Mouse (Mus musculus): ENCODE results near the gene Clic1. TPM values are rescaled to one million over a fixed set of nuclear protein-coding genes. Genes with fewer than 3 reads are reported as not detected.

Gene Clic1
- polyA plus RNA-seq, 1 experiment from 2014 or later, result 312 TPM

GRCm38 (mm10) chr17:35012430-35012829, 37.3 kb upstream of the Clic1 start:
- Histone ChIP-seq H3K27ac (ENCODE audit: low read depth, low read length) (no peak overlapping the region), H3K36me3 (ENCODE audit: control insufficient read depth, insufficient read depth) (peaks cover 80% of the 10 kb centered on the region), H3K27me3 (replicated peaks; ENCODE audit: control insufficient read depth, insufficient read depth, low read length) (no peaks in the 10 kb centered on the region), H3K4me3 (ENCODE audit: low read depth, low read length) (no peak overlapping the region), H3K4me1 (replicated peaks; ENCODE audit: control insufficient read depth, insufficient read depth, low read length) (peaks cover 6% of the 10 kb centered on the region), H3K4me2 (replicated peaks; ENCODE audit: low read depth) (no peak overlapping the region), H3K9ac (ENCODE audit: low read depth, low read length) (no peak overlapping the region), H3K9me3 (ENCODE audit: control insufficient read depth) (no peaks in the 10 kb centered on the region)
- ATAC-seq, result no peak
- TF ChIP-seq CTCF (IDR thresholded peaks at IDR 0.05; ENCODE audit: low read depth), result no peak
- WGBS, result 79% methylated on average over 13 of the region's 13 CpGs

- no peak overlapping the region for H3K4me3 ChIP-seq (ENCODE audit: low read depth, low read length)
- no peak overlapping the region for H3K9ac ChIP-seq (ENCODE audit: low read depth, low read length)
- TF ChIP-seq CTCF (IDR thresholded peaks at IDR 0.05; ENCODE audit: low read depth), result no peak
- no peak overlapping the region for H3K4me2 ChIP-seq (replicated peaks; ENCODE audit: low read depth)
- no peak overlapping the region for H3K27ac ChIP-seq (ENCODE audit: low read depth, low read length)
- WGBS, result 60% methylated on average over 6 of the region's 6 CpGs
- peaks cover 80% of the 10 kb centered on the region for H3K36me3 ChIP-seq (ENCODE audit: control insufficient read depth, insufficient read depth)
- no peaks in the 10 kb centered on the region for H3K27me3 ChIP-seq (replicated peaks; ENCODE audit: control insufficient read depth, insufficient read depth, low read length)
- ATAC-seq, result no peak
- H3K9me3 ChIP-seq (ENCODE audit: control insufficient read depth), result no peaks in the 10 kb centered on the region
- peaks cover 6% of the 10 kb centered on the region for H3K4me1 ChIP-seq (replicated peaks; ENCODE audit: control insufficient read depth, insufficient read depth, low read length)
Measured at GRCm38 (mm10) chr17:35013221-35013620, 36.5 kb upstream of the Clic1 start.

- Histone ChIP-seq H3K27me3 (replicated peaks; ENCODE audit: control insufficient read depth, insufficient read depth, low read length) (no peaks in the 10 kb centered on the region), H3K9ac (ENCODE audit: low read depth, low read length) (no peak overlapping the region), H3K4me3 (ENCODE audit: low read depth, low read length) (no peak overlapping the region), H3K4me1 (replicated peaks; ENCODE audit: control insufficient read depth, insufficient read depth, low read length) (peaks cover 6% of the 10 kb centered on the region), H3K36me3 (ENCODE audit: control insufficient read depth, insufficient read depth) (peaks cover 61% of the 10 kb centered on the region), H3K4me2 (replicated peaks; ENCODE audit: low read depth) (no peak overlapping the region), H3K9me3 (ENCODE audit: control insufficient read depth) (no peaks in the 10 kb centered on the region), H3K27ac (ENCODE audit: low read depth, low read length) (peak overlapping the region; percentile 46; the same call in 1 of the 2 replicates)
- TF ChIP-seq CTCF (IDR thresholded peaks at IDR 0.05; ENCODE audit: low read depth), result no peak
- 84% methylated on average over 16 of the region's 16 CpGs for WGBS
- no peak for ATAC-seq
Measured at GRCm38 (mm10) chr17:35015296-35015695, 34.5 kb upstream of the Clic1 start.

- H3K9ac ChIP-seq (ENCODE audit: low read depth, low read length), result no peak within 1 kb of the TSS
- TF ChIP-seq CTCF (IDR thresholded peaks at IDR 0.05; ENCODE audit: low read depth), result no peak
Measured at GRCm38 (mm10) chr17:35016376-35016775, 33.4 kb upstream of the Clic1 start, which contains the start of gene Vwa7. Vwa7 (plus strand) TSS chr17:35016579.

GRCm38 (mm10) chr17:35016791-35017705, 32.7 kb upstream of the Clic1 start:
- Histone ChIP-seq H3K36me3 (ENCODE audit: control insufficient read depth, insufficient read depth) (peaks cover 44% of the 10 kb centered on the region), H3K27ac (ENCODE audit: low read depth, low read length) (no peak overlapping the region), H3K9me3 (ENCODE audit: control insufficient read depth) (no peaks in the 10 kb centered on the region), H3K4me2 (replicated peaks; ENCODE audit: low read depth) (0 out of 2 replicates have a peak overlapping the region, but pooled peaks have one; percentile 9), H3K4me3 (ENCODE audit: low read depth, low read length) (no peak overlapping the region), H3K9ac (ENCODE audit: low read depth, low read length) (no peak overlapping the region), H3K27me3 (replicated peaks; ENCODE audit: control insufficient read depth, insufficient read depth, low read length) (no peaks in the 10 kb centered on the region), H3K4me1 (replicated peaks; ENCODE audit: control insufficient read depth, insufficient read depth, low read length) (peaks cover 6% of the 10 kb centered on the region)
- WGBS, result 69% methylated on average over 10 of the region's 10 CpGs
- TF ChIP-seq CTCF (IDR thresholded peaks at IDR 0.05; ENCODE audit: low read depth), result no peak
- ATAC-seq, result peak; percentile 14; the same call in 1 of the 2 replicates

More at GRCm38 (mm10) chr17:35016376-35016775, 33.4 kb upstream of the Clic1 start, which contains the start of gene Vwa7:
- Histone ChIP-seq H3K4me3 (ENCODE audit: low read depth, low read length) (no peak within 1 kb of the TSS), H3K27me3 (replicated peaks; ENCODE audit: control insufficient read depth, insufficient read depth, low read length) (no peaks in the 10 kb centered on the region), H3K27ac (ENCODE audit: low read depth, low read length) (peak within 1 kb of the TSS; percentile 46), H3K9me3 (ENCODE audit: control insufficient read depth) (no peaks in the 10 kb centered on the region), H3K4me2 (replicated peaks; ENCODE audit: low read depth) (0 out of 2 replicates have a peak within 1 kb of the TSS, but pooled peaks have one; percentile 9), H3K36me3 (ENCODE audit: control insufficient read depth, insufficient read depth) (peaks cover 50% of the 10 kb centered on the region), H3K4me1 (replicated peaks; ENCODE audit: control insufficient read depth, insufficient read depth, low read length) (peaks cover 6% of the 10 kb centered on the region)
- WGBS, result 41% methylated on average over 12 of the region's 12 CpGs
- ATAC-seq, result 0 out of 2 replicates have a peak, but pooled peaks have one; percentile 8

GRCm38 (mm10) chr17:35017706-35018030, 32.1 kb upstream of the Clic1 start:
- no peak for ATAC-seq
- Histone ChIP-seq H3K27me3 (replicated peaks; ENCODE audit: control insufficient read depth, insufficient read depth, low read length) (no peaks in the 10 kb centered on the region), H3K9me3 (ENCODE audit: control insufficient read depth) (no peaks in the 10 kb centered on the region), H3K4me2 (replicated peaks; ENCODE audit: low read depth) (no peak overlapping the region), H3K9ac (ENCODE audit: low read depth, low read length) (no peak overlapping the region), H3K27ac (ENCODE audit: low read depth, low read length) (no peak overlapping the region), H3K4me1 (replicated peaks; ENCODE audit: control insufficient read depth, insufficient read depth, low read length) (peaks cover 6% of the 10 kb centered on the region), H3K4me3 (ENCODE audit: low read depth, low read length) (no peak overlapping the region), H3K36me3 (ENCODE audit: control insufficient read depth, insufficient read depth) (peaks cover 37% of the 10 kb centered on the region)
- TF ChIP-seq CTCF (IDR thresholded peaks at IDR 0.05; ENCODE audit: low read depth), result no peak
- WGBS, result 71% methylated on average over 14 of the region's 14 CpGs
